Mouse (Mus musculus) stomach, postnatal 0 days (tissue): ENCODE data around the gene Zmiz1. TPM values are rescaled to one million over a fixed set of nuclear protein-coding genes. Genes with fewer than 3 reads are reported as not detected.

ENCODE experiments used
- ATAC-seq: fragments of 200-750 bp; cut with Nextera tagmentation; 2 replicates; pipeline ENCODE4 v1.8.0; 2017; ENCODE audit not compliant: low FRiP score, low TSS enrichment
- DNase-seq: peaks from one replicate; pipeline ENCODE4 v3.0.0-alpha.2; 2016; ENCODE audit warnings: low spot score
- H3K27ac ChIP-seq: fragments of 300-500 bp; sonication (generic); replicated peaks from 2 replicates; pipeline ENCODE4 v1.5.1; 2014; ENCODE audit warnings: mild to moderate bottlenecking, control low read depth
- H3K27me3 ChIP-seq: fragments of 300-500 bp; sonication (generic); 2 replicates; pipeline ENCODE4 v1.6.1; 2014; ENCODE audit warnings: low read length; ENCODE audit not compliant: control insufficient read depth, insufficient read depth
- H3K36me3 ChIP-seq: fragments of 300-500 bp; sonication (generic); 2 replicates; pipeline ENCODE4 v1.6.1; 2014; ENCODE audit warnings: low read length, mixed read lengths; ENCODE audit not compliant: control insufficient read depth, insufficient read depth
- H3K4me1 ChIP-seq: fragments of 300-500 bp; sonication (generic); replicated peaks from 2 replicates; pipeline ENCODE4 v1.6.1; 2014; ENCODE audit warnings: antibody characterized with exemption; ENCODE audit not compliant: control insufficient read depth, insufficient read depth
- H3K4me2 ChIP-seq: fragments of 300-500 bp; sonication (generic); replicated peaks from 2 replicates; pipeline ENCODE4 v1.6.1; 2014; ENCODE audit warnings: low read depth, mild to moderate bottlenecking, control low read depth, moderate library complexity
- H3K4me3 ChIP-seq: fragments of 300-500 bp; sonication (generic); 2 replicates; pipeline ENCODE4 v1.5.1; 2014; ENCODE audit warnings: low read depth, low read length, control low read depth
- H3K9ac ChIP-seq: fragments of 300-500 bp; sonication (generic); 2 replicates; pipeline ENCODE4 v1.6.1; 2014; ENCODE audit warnings: mild to moderate bottlenecking, low read length, control low read depth, mixed read lengths
- H3K9me3 ChIP-seq: fragments of 300-500 bp; sonication (generic); 2 replicates; pipeline ENCODE4 v1.6.1; 2016; ENCODE audit warnings: low read length; ENCODE audit not compliant: control insufficient read depth
- CTCF ChIP-seq: IDR thresholded peaks from 2 replicates; pipeline ENCODE4 v1.5.1; 2016; ENCODE audit warnings: antibody characterized with exemption, low read depth, mild to moderate bottlenecking, moderate library complexity
- EP300 ChIP-seq: optimal IDR thresholded peaks from 2 replicates; pipeline ENCODE3; 2016; ENCODE audit warnings: antibody characterized with exemption
- WGBS: fragments of 180-500 bp; shearing (Covaris S2); extraction: QIAGEN DNeasy Blood & Tissue Kit; methylation state at CpG from one replicate; pipeline ENCODE4 v1.1.7; 2014; 5-methylcytosine and 5-hydroxymethylcytosine counted together
- polyA plus RNA-seq: library from polyadenylated mRNA; unstranded; fragments of >200 nt; fragmentation: Nextera tagmentation; extraction: Ambion mirVana; gene quantifications from 2 replicates; pipeline ENCODE4 v1.2.1, GENCODE M21; 2015

The Zmiz1 gene
- polyA plus RNA-seq, 1 experiment from 2014 or later = 13.0 TPM

DNA sequence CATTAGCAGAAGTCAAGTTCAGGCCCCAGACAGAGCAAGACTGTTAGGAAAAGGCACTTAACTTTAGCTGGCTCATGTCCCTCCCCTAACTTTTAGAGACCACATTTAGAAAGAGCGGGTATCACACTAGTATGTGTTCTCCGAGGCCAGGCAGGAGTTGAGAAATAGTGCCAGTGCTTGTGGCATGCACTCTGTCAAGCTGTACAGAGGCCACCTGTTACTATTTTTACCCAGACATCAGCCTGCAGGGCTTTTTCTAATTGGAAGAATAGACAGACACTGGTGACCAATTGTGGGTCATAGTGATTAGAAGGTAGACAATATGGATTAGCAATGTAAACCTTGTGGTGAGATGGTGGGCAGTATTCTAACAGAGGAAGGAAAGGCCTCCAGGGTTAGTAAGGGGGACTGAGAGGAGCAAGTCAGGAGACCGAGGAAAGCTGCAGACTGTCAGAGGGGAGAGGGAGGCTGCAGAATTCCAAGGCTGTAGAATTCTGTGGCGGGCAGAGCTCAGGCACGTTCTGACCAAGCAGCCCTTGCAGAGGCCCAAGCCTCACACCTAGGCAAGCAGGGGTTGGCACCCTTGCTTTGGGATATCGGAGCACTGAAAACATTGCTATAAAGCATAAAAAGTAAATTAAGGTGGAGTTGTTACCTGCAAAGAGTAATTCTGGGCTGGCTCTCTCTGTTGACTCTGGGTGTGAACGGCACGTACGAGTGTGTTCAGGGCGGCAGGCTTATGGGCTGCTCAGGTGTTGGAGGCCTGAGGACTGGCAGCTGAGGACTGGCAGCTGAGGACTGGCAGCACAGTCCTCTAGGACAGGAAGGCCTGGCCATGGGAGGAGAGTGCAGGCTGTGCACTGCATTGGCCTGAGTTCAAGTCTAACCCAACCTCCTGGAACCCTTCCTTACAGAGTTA is 228.3 kb downstream of the Zmiz1 start:
- peaks cover 7% of the 10 kb centered on the region for H3K4me1 ChIP-seq
- H3K27ac ChIP-seq = peak overlapping the region; percentile 86
- H3K9ac ChIP-seq = no peak overlapping the region
- WGBS = 45% methylated on average over 10 of the region's 10 CpGs
- ATAC-seq (peak; percentile 86), DNase-seq (peak; percentile 79)
- no peak overlapping the region for H3K4me2 ChIP-seq
- no peaks in the 10 kb centered on the region for H3K9me3 ChIP-seq
- no peaks in the 10 kb centered on the region for H3K36me3 ChIP-seq
- no peak overlapping the region for H3K4me3 ChIP-seq
- no peak for TF ChIP-seq EP300
- no peak for TF ChIP-seq CTCF
- H3K27me3 ChIP-seq = no peaks in the 10 kb centered on the region

DNA sequence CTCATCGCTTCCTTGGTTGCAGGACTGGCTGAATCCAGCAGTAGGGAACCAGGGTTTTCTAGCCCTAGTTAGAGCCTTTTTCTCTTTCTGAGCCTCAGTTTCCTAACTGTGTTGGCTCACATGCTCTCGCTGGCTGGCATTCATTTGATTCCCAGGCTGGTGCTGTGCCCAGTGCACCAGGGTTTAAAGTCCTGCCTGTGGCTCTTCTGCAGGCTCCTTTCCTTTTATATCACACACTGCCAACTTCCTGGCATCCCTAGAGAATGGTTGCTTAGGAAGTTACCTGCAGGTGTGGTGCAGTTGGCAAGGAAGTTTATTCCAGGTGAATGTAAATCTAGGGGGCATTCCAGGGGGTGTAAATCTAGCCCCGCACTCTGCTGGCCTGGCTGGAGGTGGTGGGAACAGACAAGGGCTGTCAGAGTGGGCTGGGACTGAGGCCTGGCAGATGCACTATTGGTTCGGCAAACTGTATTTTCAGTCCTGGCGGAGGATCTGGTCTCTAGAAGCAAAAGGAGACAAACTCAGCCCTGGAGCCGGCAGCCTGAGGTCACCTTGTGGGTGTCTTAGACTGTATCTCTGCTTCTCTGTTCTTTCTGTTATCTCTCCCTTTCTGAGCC is 234.4 kb downstream of the Zmiz1 start:
- Histone ChIP-seq H3K4me1 (no peaks in the 10 kb centered on the region; the same call in 1 of the 2 replicates), H3K27ac (no peak overlapping the region; the same call in none of the 2 replicates), H3K27me3 (no peaks in the 10 kb centered on the region), H3K4me3 (peak overlapping the region; percentile 77; the same call in 1 of the 2 replicates), H3K4me2 (peak overlapping the region; percentile 98), H3K36me3 (peaks cover 5% of the 10 kb centered on the region), H3K9me3 (no peaks in the 10 kb centered on the region), H3K9ac (no peak overlapping the region)
- no peak for TF ChIP-seq CTCF
- TF ChIP-seq EP300 = no peak
- DNase-seq (no peak), ATAC-seq (no peak)
- 47% methylated on average over 6 of the region's 6 CpGs for WGBS

DNA sequence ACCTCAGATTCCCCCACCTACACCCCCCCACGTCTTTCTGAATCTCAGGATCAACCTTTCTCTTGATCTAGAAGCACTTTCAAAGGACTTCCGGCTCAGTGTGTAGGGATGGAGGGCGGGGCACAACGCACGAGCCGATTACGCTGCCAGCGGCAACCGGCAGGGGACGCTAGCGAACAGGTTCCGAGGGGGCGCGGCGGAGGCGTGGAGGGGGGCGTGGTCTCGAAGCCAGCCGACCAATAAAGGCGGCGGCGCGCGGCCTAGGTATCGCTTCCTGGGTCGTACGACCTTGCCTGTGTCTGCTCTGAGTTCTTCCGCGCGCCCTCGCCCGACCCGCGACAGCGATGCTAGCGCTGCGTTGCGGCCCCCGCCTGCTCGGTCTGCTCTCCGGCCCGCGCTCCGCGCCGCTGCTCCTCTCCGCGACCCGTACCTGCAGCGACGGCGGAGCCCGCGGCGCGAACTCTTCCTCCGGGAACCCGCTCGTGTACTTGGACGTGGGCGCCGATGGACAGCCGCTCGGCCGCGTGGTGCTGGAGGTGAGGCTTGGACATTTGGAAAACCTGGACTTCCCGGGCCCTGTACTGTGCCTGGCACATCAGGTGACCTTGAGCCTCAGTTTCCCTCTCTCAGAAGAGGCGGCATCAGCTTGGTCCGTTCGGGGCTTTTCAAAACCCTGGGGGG is 235.0 kb downstream of the Zmiz1 start, which contains the start of gene Ppif:
TSS of gene Ppif (plus strand) at position 267 of the 681 bp plus-strand sequence.
- H3K4me1 ChIP-seq = no peaks in the 10 kb centered on the region
- DNase-seq (peak; percentile 97), ATAC-seq (peak; percentile 91)
- peak within 1 kb of the TSS; percentile 80 for H3K27ac ChIP-seq
- peak within 1 kb of the TSS; percentile 98 for H3K4me2 ChIP-seq
- WGBS = under 1% methylated on average over 70 of the region's 70 CpGs
- peaks cover 11% of the 10 kb centered on the region for H3K36me3 ChIP-seq
- no peaks in the 10 kb centered on the region for H3K9me3 ChIP-seq
- no peaks in the 10 kb centered on the region for H3K27me3 ChIP-seq
- H3K4me3 ChIP-seq = peak within 1 kb of the TSS; percentile 77
- peak within 1 kb of the TSS; percentile 82 for H3K9ac ChIP-seq
- TF ChIP-seq CTCF (peak; percentile 100), EP300 (no peak)

DNA sequence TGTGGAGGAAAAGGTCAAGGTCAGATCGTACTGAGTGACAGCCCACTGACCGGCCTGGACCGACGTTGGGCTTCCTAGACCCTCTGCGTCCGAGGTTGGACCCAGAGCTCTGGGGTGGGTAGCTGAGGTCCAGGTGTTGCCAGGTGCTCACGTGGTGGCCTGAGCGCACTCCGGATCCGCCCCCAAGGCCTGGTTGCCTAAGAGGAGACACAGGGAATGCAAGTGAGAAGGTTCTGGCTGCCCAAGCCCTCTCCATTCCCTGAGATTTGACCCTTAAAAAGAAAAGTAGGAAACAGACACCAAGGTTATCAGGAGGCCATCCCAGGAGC is 235.5 kb downstream of the Zmiz1 start:
- no peak overlapping the region; the same call in 1 of the 2 replicates for H3K27ac ChIP-seq

DNA sequence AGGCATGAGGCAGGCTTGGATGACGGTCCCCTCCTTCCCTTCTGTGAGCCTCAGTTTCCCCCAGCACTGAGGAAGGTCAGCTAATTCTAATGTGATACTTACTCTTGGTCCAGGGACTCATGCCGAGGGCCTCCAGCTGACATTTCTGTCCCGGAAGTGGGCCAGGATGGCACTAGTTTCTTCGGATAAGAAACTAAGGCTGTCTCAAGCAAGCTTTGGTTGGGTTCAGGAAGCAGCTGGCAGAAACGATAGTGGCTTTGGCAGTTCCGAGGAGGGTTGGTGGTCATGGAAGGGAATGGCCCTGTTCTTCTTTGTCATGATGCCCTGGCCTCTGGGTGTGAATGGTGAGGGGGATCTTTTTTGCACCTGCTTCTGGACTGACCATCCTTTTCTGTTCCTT is 236.1 kb downstream of the Zmiz1 start:
- Histone ChIP-seq H3K4me3 (peak overlapping the region; percentile 77; the same call in 1 of the 2 replicates), H3K27me3 (no peaks in the 10 kb centered on the region), H3K4me2 (peak overlapping the region; percentile 98), H3K27ac (no peak overlapping the region), H3K36me3 (peaks cover 14% of the 10 kb centered on the region), H3K9me3 (no peaks in the 10 kb centered on the region), H3K4me1 (no peaks in the 10 kb centered on the region), H3K9ac (peak overlapping the region; percentile 35; the same call in 1 of the 2 replicates)
- ATAC-seq (no peak), DNase-seq (no peak)
- 46% methylated on average over 6 of the region's 6 CpGs for WGBS
- TF ChIP-seq CTCF = no peak
- TF ChIP-seq EP300 = no peak

More for the DNA sequence above, 235.5 kb downstream of the Zmiz1 start:
- Histone ChIP-seq H3K9me3 (no peaks in the 10 kb centered on the region), H3K9ac (peak overlapping the region; percentile 82), H3K27me3 (no peaks in the 10 kb centered on the region), H3K4me1 (no peaks in the 10 kb centered on the region), H3K4me2 (peak overlapping the region; percentile 98), H3K36me3 (peaks cover 11% of the 10 kb centered on the region), H3K4me3 (peak overlapping the region; percentile 77)
- no peak for TF ChIP-seq EP300
- no peak for TF ChIP-seq CTCF
- DNase-seq (peak; percentile 78), ATAC-seq (peak; percentile 62)
- 1% methylated on average over 10 of the region's 10 CpGs for WGBS
